Mouse (Mus musculus) cerebellum, adult 2 months (tissue): ENCODE measurements around the gene Krt87. TPM values are rescaled to one million over a fixed set of nuclear protein-coding genes. Genes with fewer than 3 reads are reported as not detected.

ENCODE experiments used
- DNase-seq, 2 experiments: peaks; one replicate each; pipeline ENCODE4 v3.0.0; 2021
- H3K27ac ChIP-seq: fragments of 200-500 bp; 2 replicates; pipeline ENCODE4 v1.5.1; 2012; ENCODE audit warnings: low read length, control low read depth, inconsistent platforms; ENCODE audit not compliant: insufficient read depth
- H3K27me3 ChIP-seq: fragments of 200-500 bp; 2 replicates; pipeline ENCODE4 v1.6.1; 2012; ENCODE audit warnings: inconsistent platforms, mild to moderate bottlenecking, low read length, moderate library complexity; ENCODE audit not compliant: control insufficient read depth, insufficient read depth
- H3K4me1 ChIP-seq: fragments of 200-500 bp; 2 replicates; pipeline ENCODE4 v1.6.1; 2011; ENCODE audit warnings: low read length; ENCODE audit not compliant: control insufficient read depth, insufficient read depth
- H3K4me3 ChIP-seq: fragments of 200-500 bp; replicated peaks from 2 replicates; pipeline ENCODE3; 2011; ENCODE audit warnings: mild to moderate bottlenecking, low read depth, low read length, control low read depth; ENCODE audit not compliant: insufficient read depth
- CTCF ChIP-seq: fragments of 200-500 bp; IDR thresholded peaks from 2 replicates; pipeline ENCODE4 v1.5.1; 2011; ENCODE audit warnings: low read depth, mild to moderate bottlenecking, control low read depth, low read length, moderate library complexity, borderline replicate concordance; ENCODE audit not compliant: insufficient read depth
- POLR2A ChIP-seq: fragments of 200-500 bp; IDR thresholded peaks from 2 replicates; pipeline ENCODE4 v1.6.1; 2011; ENCODE audit warnings: low read length, control low read depth, borderline replicate concordance; ENCODE audit not compliant: insufficient read depth
- WGBS: fragments of 180-500 bp; shearing (Covaris S2); methylation state at CpG from one replicate; pipeline ENCODE4 v1.1.7; 2018; 5-methylcytosine and 5-hydroxymethylcytosine counted together
- polyA plus RNA-seq: library from polyadenylated mRNA; depleted of rRNA; stranded (reverse); fragments of >200 nt; gene quantifications from 2 replicates; pipeline ENCODE4 v1.2.3, GENCODE M21; 2012

The Krt87 gene
- polyA plus RNA-seq, 1 experiment: 0.15 TPM

DNA sequence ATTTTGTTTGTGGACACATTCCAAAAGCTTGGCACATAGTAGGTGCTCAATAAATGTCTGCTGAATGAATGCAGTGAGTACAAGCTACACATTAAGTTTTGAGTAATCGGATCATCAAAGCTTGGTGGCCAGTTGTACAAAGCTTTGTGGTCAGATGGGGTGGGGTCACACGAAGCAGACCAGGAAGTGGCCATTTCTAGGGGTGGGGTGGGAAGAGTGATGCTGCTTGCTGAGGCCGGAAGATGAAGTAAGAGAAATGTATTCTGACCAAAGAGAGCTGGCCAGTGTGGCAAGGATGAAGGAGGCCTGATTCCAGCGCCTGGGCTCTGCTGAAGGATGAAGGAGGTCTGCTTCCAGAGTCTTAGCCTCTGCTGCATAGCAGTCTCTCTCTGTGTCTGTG, 30.5 kb upstream of the Krt87 start:
- H3K4me3 ChIP-seq: no peak overlapping the region
- H3K4me1 ChIP-seq: no peaks in the 10 kb centered on the region
- 94% methylated on average over 4 of the region's 4 CpGs for WGBS
- TF ChIP-seq CTCF (no peak), POLR2A (no peak)
- DNase-seq: no peak
- no peaks in the 10 kb centered on the region for H3K27me3 ChIP-seq
- no peak overlapping the region for H3K27ac ChIP-seq

DNA sequence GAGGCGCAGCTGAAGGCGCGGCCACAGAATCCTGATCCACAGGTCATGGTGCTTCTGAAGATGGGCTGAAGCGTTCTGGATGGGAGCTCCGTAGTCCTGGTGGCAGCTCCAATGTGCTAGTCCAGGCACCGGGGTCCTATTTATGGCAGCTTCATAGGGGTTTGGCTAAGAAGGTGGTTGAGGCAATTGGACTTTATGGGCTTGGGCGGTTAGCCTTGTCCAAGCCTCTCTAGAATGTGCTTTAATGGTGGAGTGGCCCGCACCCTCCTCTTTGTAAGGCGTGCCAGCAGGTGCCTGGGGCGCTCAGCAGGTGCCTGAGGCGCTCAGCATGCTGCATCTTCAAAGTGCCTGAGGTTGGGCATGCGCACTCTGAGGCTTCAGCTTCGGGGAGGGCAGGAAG, 25.0 kb upstream of the Krt87 start, which contains the start of gene Krt81:
Krt81 (minus strand) TSS at position 101 of the 400 bp plus-strand sequence.
- Histone ChIP-seq H3K4me3 (no peak within 1 kb of the TSS), H3K4me1 (no peaks in the 10 kb centered on the region), H3K27ac (no peak within 1 kb of the TSS), H3K27me3 (no peaks in the 10 kb centered on the region)
- DNase-seq: no peak
- TF ChIP-seq CTCF (no peak), POLR2A (no peak)
- WGBS: 85% methylated on average over 13 of the region's 13 CpGs

DNA sequence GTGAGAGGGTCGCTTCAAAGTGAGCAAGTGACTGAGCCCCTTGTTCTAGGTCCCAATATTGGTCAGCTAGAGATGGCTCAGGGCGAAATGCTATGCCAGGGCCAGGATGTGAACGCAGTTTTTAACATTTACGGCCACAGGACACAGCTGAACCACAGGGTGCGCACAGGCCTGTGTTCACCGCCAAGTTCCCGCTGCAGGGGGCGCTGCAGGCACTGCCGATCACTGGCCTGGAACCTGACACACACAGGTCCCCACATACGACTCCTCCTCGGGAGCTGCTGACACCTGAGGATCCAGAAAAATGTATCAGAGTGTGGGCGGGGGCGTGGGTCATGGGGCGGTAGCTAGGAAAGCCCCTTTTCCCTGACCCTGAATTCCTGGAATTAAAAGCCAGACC, 20.7 kb upstream of the Krt87 start:
- 0 out of 2 replicates have a peak, but pooled peaks cover 4% of the 10 kb centered on the region for H3K4me1 ChIP-seq
- no peaks in the 10 kb centered on the region for H3K27me3 ChIP-seq
- DNase-seq: no peak
- no peak overlapping the region for H3K4me3 ChIP-seq
- no peak overlapping the region for H3K27ac ChIP-seq
- TF ChIP-seq POLR2A (no peak), CTCF (no peak)
- WGBS: 74% methylated on average over 14 of the region's 14 CpGs

DNA sequence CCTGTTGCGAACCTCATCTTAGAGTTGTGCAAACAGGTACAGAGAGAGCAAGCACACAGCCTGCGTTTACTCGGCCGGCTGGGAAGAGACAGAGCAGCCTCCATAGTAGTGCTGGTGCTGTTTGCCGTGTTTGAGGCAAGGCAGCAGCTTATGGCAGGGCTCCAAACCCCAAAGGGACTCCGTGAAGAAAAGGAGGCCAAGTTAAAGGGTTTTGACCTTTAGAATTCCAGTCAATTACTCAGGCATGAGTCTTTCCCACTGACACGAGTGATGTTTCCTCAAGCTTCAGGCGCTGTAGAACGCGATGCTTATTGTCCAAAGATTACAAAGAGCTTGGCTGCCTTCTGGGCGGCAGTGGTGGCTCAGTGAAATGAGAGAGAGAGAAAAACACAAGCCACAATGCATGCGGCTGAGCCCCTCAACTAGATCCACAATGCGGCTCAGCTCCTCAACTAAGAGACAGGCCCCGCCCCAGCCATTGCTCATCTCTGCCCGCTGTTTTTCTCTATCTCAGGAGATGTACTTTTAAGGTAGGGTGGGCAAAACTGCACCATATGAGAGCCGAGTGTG, 19.8 kb upstream of the Krt87 start:
- DNase-seq: peak in 1 of 2 experiments; percentile 17
- WGBS: 32% methylated on average over 16 of the region's 16 CpGs
- 0 out of 2 replicates have a peak, but pooled peaks cover 4% of the 10 kb centered on the region for H3K4me1 ChIP-seq
- no peaks in the 10 kb centered on the region for H3K27me3 ChIP-seq
- no peak overlapping the region for H3K27ac ChIP-seq
- no peak for TF ChIP-seq CTCF
- H3K4me3 ChIP-seq: no peak overlapping the region

DNA sequence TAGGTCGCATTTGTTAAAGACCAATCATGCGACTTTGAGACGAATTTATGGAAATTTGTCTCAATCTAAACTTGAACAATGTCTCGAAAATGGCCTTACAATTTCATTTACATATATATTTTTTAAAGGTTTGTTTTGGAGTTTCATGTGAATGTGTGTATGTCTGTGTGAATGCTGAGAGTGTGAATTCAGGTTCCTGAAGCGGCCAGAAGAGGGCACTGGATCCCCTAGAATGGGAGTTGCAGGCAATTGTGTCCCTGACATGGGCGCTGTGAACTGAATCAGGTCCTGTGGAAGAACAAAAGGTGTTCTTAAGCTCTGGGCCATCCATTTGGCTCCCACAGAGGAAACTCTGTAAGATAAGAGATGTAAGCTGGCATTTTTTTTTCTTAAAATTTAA, 17.3 kb upstream of the Krt87 start:
- Histone ChIP-seq H3K4me1 (0 out of 2 replicates have a peak, but pooled peaks cover 4% of the 10 kb centered on the region), H3K27me3 (no peaks in the 10 kb centered on the region), H3K27ac (no peak overlapping the region), H3K4me3 (no peak overlapping the region)
- TF ChIP-seq CTCF: no peak
- no peak for TF ChIP-seq POLR2A
- 94% methylated on average over 6 of the region's 6 CpGs for WGBS
- DNase-seq: no peak

DNA sequence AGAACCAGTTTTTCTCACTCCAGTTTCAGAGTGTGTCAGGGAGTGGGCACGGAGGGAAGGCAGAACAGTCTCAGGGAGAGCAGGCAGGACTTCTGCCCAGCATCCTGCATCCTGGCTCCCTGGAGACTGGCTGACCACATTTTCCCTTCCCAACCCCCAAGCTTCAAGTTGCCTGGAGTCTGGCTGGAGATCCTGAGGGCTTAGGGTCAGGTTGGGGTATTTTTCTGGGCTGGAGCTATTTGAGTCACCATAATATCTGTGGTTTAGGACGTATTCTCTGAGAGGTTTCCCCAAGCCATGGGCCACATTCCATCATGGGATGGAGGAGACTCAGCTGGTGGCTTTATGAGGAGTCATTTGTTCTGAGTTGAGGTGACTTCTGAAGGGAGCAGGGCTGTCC, 16.7 kb upstream of the Krt87 start:
- Histone ChIP-seq H3K4me3 (no peak overlapping the region), H3K27me3 (no peaks in the 10 kb centered on the region), H3K4me1 (0 out of 2 replicates have a peak, but pooled peaks cover 4% of the 10 kb centered on the region), H3K27ac (no peak overlapping the region)
- no peak for DNase-seq
- WGBS: 78% methylated on average over 2 of the region's 2 CpGs
- TF ChIP-seq POLR2A (no peak), CTCF (no peak)

DNA sequence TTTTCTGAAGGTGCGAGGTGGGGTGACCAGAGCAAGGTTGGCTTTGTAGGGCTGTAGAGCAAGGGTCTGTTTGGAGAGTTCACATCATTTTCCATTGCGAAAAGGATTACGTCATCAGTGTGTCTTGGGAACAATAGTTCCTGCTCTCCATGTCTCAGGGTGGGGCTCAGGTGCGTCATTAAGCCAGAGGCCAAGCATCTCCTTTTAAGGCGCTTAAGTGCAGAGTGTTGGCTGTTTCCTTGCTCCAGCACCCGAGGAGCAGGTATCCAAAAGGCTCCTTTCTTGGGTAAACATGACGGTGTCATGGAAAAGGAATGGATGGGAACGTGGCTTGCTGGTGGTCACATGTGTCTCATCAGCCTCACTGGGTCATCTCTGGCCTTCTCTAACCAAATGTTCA, 16.2 kb upstream of the Krt87 start:
- TF ChIP-seq CTCF: no peak
- no peak for TF ChIP-seq POLR2A
- WGBS: 92% methylated on average over 8 of the region's 8 CpGs
- no peak overlapping the region for H3K27ac ChIP-seq
- DNase-seq: no peak
- H3K4me3 ChIP-seq: no peak overlapping the region
- H3K4me1 ChIP-seq: 0 out of 2 replicates have a peak, but pooled peaks cover 4% of the 10 kb centered on the region
- no peaks in the 10 kb centered on the region for H3K27me3 ChIP-seq

DNA sequence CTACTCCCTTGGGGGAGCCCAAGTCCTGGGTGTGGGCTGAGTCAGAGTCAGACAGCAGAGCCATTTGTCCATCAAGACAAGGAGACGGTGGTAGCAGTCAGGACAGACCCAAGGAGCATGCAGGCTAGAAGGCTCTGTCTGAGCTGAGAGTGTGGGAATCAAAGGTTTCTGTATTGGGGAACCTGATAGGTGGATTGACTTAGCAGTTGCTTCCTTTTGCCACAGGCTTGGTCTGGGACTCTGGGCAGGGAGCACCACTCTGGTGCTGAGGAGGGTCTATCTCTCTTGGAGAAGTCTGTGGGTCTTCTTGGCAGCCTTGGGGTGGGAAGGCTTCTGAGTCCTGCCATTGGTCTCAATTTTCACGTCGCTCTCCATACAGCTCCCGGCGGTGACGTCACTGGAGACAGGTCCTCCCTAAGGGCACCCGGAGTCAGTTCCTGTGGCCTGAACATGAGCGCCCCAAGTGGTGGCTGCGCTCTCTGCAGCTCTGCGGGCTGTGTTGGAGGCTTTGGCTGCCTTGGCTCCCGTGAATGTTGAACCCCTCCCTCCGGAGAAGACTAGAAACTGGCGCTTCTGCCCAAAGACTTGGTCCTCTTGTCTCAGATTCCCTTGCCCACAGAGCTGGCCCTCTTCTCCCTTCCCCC, 14.6 kb upstream of the Krt87 start:
- peak; percentile 79 to 82 for DNase-seq
- H3K4me1 ChIP-seq: 0 out of 2 replicates have a peak, but pooled peaks cover under 1% of the 10 kb centered on the region
- 9% methylated on average over 13 of the region's 13 CpGs for WGBS
- no peak overlapping the region for H3K27ac ChIP-seq
- no peaks in the 10 kb centered on the region for H3K27me3 ChIP-seq
- H3K4me3 ChIP-seq: no peak overlapping the region
- TF ChIP-seq POLR2A (no peak), CTCF (peak; percentile 75)
